Mouse (Mus musculus): ENCODE measurements around the gene BC025920. TPM values are rescaled to one million over a fixed set of nuclear protein-coding genes. Genes with fewer than 3 reads are reported as not detected.

Gene BC025920
- polyA plus RNA-seq, 1 experiment, result 3.7 TPM

GRCm38 (mm10) chr10:81570831-81571500, 35.1 kb upstream of the BC025920 start:
- WGBS, result under 1% methylated on average over 33 of the region's 34 CpGs
- Histone ChIP-seq H3K27ac (ENCODE audit: insufficient read depth, low read length) (peak overlapping the region; percentile 67; the same call in 1 of the 2 replicates), H3K4me3 (replicated peaks; ENCODE audit: insufficient read depth, low read depth, low read length) (peak overlapping the region; percentile 87), H3K4me1 (ENCODE audit: control insufficient read depth, insufficient read depth, low read length) (peaks cover 30% of the 10 kb centered on the region), H3K27me3 (ENCODE audit: control insufficient read depth, insufficient read depth, low read length) (no peaks in the 10 kb centered on the region)
- DNase-seq, result peak; percentile 96 to 97
- TF ChIP-seq POLR2A (IDR thresholded peaks at IDR 0.05; ENCODE audit: borderline replicate concordance, insufficient read depth, low read length) (peak; percentile 22; the same call in 1 of the 2 replicates), CTCF (IDR thresholded peaks at IDR 0.05; ENCODE audit: borderline replicate concordance, insufficient read depth, low read depth, low read length) (no peak)

DNA sequence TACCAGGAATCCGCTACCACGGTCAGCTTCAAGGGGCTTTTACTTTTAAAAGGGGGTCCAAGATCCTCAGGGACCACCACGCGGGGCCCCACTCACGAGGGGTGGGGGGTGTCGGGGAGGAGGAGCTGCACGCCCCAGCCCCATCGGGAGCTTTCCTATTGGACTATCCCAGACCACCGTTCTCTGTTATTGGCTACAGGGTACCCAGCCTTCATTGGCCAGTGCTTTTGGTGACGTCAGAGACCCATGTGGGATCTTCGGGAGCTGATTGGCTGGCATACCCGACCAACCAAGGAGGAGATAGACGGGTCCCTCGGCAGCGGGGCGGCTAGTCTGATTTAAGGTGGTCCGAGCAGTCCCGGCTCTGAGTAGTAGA, 34.6 kb upstream of the BC025920 start:
- Histone ChIP-seq H3K27ac (ENCODE audit: insufficient read depth, low read length) (peak overlapping the region; percentile 91), H3K4me1 (ENCODE audit: control insufficient read depth, insufficient read depth, low read length) (peaks cover 33% of the 10 kb centered on the region), H3K4me3 (replicated peaks; ENCODE audit: insufficient read depth, low read depth, low read length) (peak overlapping the region; percentile 87), H3K27me3 (ENCODE audit: control insufficient read depth, insufficient read depth, low read length) (no peaks in the 10 kb centered on the region)
- under 1% methylated on average over 18 of the region's 18 CpGs for WGBS
- peak; percentile 99 to 100 for DNase-seq
- peak; percentile 44; the same call in 1 of the 2 replicates for TF ChIP-seq POLR2A (IDR thresholded peaks at IDR 0.05; ENCODE audit: borderline replicate concordance, insufficient read depth, low read length)
- no peak for TF ChIP-seq CTCF (IDR thresholded peaks at IDR 0.05; ENCODE audit: borderline replicate concordance, insufficient read depth, low read depth, low read length)

GRCm38 (mm10) chr10:81572133-81572671, 33.9 kb upstream of the BC025920 start:
- no peak for DNase-seq
- TF ChIP-seq POLR2A (IDR thresholded peaks at IDR 0.05; ENCODE audit: borderline replicate concordance, insufficient read depth, low read length) (no peak), CTCF (IDR thresholded peaks at IDR 0.05; ENCODE audit: borderline replicate concordance, insufficient read depth, low read depth, low read length) (no peak)
- Histone ChIP-seq H3K4me1 (ENCODE audit: control insufficient read depth, insufficient read depth, low read length) (peaks cover 38% of the 10 kb centered on the region), H3K27ac (ENCODE audit: insufficient read depth, low read length) (peak overlapping the region; percentile 91), H3K27me3 (ENCODE audit: control insufficient read depth, insufficient read depth, low read length) (no peaks in the 10 kb centered on the region), H3K4me3 (replicated peaks; ENCODE audit: insufficient read depth, low read depth, low read length) (peak overlapping the region; percentile 84)
- WGBS, result 11% methylated on average over 9 of the region's 9 CpGs

GRCm38 (mm10) chr10:81572975-81573374, 33.1 kb upstream of the BC025920 start:
- no peaks in the 10 kb centered on the region for H3K27me3 ChIP-seq (ENCODE audit: control insufficient read depth, insufficient read depth, low read length)
- H3K27ac ChIP-seq (ENCODE audit: insufficient read depth, low read length), result no peak overlapping the region
- 47% methylated on average over 9 of the region's 9 CpGs for WGBS
- TF ChIP-seq POLR2A (IDR thresholded peaks at IDR 0.05; ENCODE audit: borderline replicate concordance, insufficient read depth, low read length) (no peak), CTCF (IDR thresholded peaks at IDR 0.05; ENCODE audit: borderline replicate concordance, insufficient read depth, low read depth, low read length) (no peak)
- peaks cover 46% of the 10 kb centered on the region for H3K4me1 ChIP-seq (ENCODE audit: control insufficient read depth, insufficient read depth, low read length)
- no peak overlapping the region for H3K4me3 ChIP-seq (replicated peaks; ENCODE audit: insufficient read depth, low read depth, low read length)
- DNase-seq, result no peak

- Histone ChIP-seq H3K27ac (ENCODE audit: insufficient read depth, low read length) (peak within 1 kb of the TSS; percentile 93), H3K4me1 (ENCODE audit: control insufficient read depth, insufficient read depth, low read length) (peaks cover 48% of the 10 kb centered on the region), H3K4me3 (replicated peaks; ENCODE audit: insufficient read depth, low read depth, low read length) (peak within 1 kb of the TSS; percentile 93), H3K27me3 (ENCODE audit: control insufficient read depth, insufficient read depth, low read length) (no peaks in the 10 kb centered on the region)
- peak; percentile 59 to 62 for DNase-seq
- WGBS, result 37% methylated on average over 10 of the region's 10 CpGs
- peak; percentile 51; the same call in 1 of the 2 replicates for TF ChIP-seq CTCF (IDR thresholded peaks at IDR 0.05; ENCODE audit: borderline replicate concordance, insufficient read depth, low read depth, low read length)
- no peak for TF ChIP-seq POLR2A (IDR thresholded peaks at IDR 0.05; ENCODE audit: borderline replicate concordance, insufficient read depth, low read length)
Measured at GRCm38 (mm10) chr10:81574081-81575056, 31.7 kb upstream of the BC025920 start, which contains the start of gene Tle2. Gene Tle2 (plus strand): TSS chr10:81574561.

- WGBS, result under 1% methylated on average over 30 of the region's 30 CpGs
- H3K4me3 ChIP-seq (replicated peaks; ENCODE audit: insufficient read depth, low read depth, low read length), result peak overlapping the region; percentile 93
- TF ChIP-seq POLR2A (IDR thresholded peaks at IDR 0.05; ENCODE audit: borderline replicate concordance, insufficient read depth, low read length) (peak; percentile 44; the same call in 1 of the 2 replicates), CTCF (IDR thresholded peaks at IDR 0.05; ENCODE audit: borderline replicate concordance, insufficient read depth, low read depth, low read length) (no peak)
- no peaks in the 10 kb centered on the region for H3K27me3 ChIP-seq (ENCODE audit: control insufficient read depth, insufficient read depth, low read length)
- peaks cover 50% of the 10 kb centered on the region for H3K4me1 ChIP-seq (ENCODE audit: control insufficient read depth, insufficient read depth, low read length)
- peak; percentile 74 to 78 for DNase-seq
- H3K27ac ChIP-seq (ENCODE audit: insufficient read depth, low read length), result peak overlapping the region; percentile 93
Measured at GRCm38 (mm10) chr10:81575208-81575631, 30.9 kb upstream of the BC025920 start.

DNA sequence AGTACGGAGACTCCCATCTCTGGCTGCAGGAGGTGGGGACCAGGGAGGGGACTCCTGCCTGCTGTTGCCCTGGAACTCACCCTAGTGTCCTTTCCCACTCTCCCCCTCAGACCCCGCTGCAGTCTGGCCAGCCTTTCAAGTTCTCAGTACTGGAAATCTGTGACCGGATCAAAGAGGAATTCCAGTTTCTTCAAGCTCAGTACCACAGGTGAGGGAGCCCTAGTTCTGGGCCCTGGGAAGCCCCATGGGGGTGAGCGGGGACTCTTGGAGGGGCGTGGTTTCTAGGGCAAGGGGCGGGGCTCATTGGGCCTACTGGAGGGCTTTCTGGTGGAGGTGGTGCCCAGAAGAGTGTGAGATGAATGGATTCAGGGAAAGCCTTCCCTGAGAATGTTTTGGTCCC, 30.4 kb upstream of the BC025920 start:
- TF ChIP-seq POLR2A (IDR thresholded peaks at IDR 0.05; ENCODE audit: borderline replicate concordance, insufficient read depth, low read length) (no peak), CTCF (IDR thresholded peaks at IDR 0.05; ENCODE audit: borderline replicate concordance, insufficient read depth, low read depth, low read length) (no peak)
- Histone ChIP-seq H3K27ac (ENCODE audit: insufficient read depth, low read length) (peak overlapping the region; percentile 93), H3K27me3 (ENCODE audit: control insufficient read depth, insufficient read depth, low read length) (no peaks in the 10 kb centered on the region), H3K4me1 (ENCODE audit: control insufficient read depth, insufficient read depth, low read length) (peaks cover 54% of the 10 kb centered on the region), H3K4me3 (replicated peaks; ENCODE audit: insufficient read depth, low read depth, low read length) (peak overlapping the region; percentile 93)
- WGBS, result 1% methylated on average over 6 of the region's 6 CpGs
- peak; percentile 56 to 64 for DNase-seq

All from cerebellum, adult 2 months (tissue).